Mouse (Mus musculus) liver, adult 2 months (tissue): ENCODE measurements around the gene Prpf6. TPM values are rescaled to one million over a fixed set of nuclear protein-coding genes. Genes with fewer than 3 reads are reported as not detected.
A peak's percentile ranks its signal among the peaks of the same experiment; 100 is the strongest.

ENCODE experiments used
- DNase-seq: peaks from one replicate; pipeline ENCODE4 v3.0.0-alpha.2; 2011; ENCODE audit warnings: low read depth, low spot score; ENCODE audit errors: extremely low read depth
- H3K27ac ChIP-seq: fragments of 200-500 bp; replicated peaks from 2 replicates; pipeline ENCODE4 v1.5.1; 2012; ENCODE audit warnings: low read depth, mild to moderate bottlenecking, control low read depth, inconsistent platforms, low read length; ENCODE audit not compliant: insufficient read depth
- H3K27me3 ChIP-seq: fragments of 200-500 bp; 2 replicates; pipeline ENCODE4 v1.6.1; 2012; ENCODE audit warnings: mild to moderate bottlenecking, moderate library complexity, low read length, inconsistent platforms; ENCODE audit not compliant: control insufficient read depth, insufficient read depth
- H3K36me3 ChIP-seq: fragments of 200-500 bp; 2 replicates; pipeline ENCODE4 v1.6.1; 2012; ENCODE audit warnings: low read length, inconsistent platforms; ENCODE audit not compliant: control insufficient read depth, insufficient read depth
- H3K4me1 ChIP-seq: fragments of 200-500 bp; 2 replicates; pipeline ENCODE4 v1.6.1; 2011; ENCODE audit warnings: low read length; ENCODE audit not compliant: control insufficient read depth, insufficient read depth
- H3K4me3 ChIP-seq: fragments of 200-500 bp; 2 replicates; pipeline ENCODE4 v1.5.1; 2011; ENCODE audit warnings: low read depth, mild to moderate bottlenecking, control low read depth, low read length, moderate library complexity; ENCODE audit not compliant: insufficient read depth
- H3K79me2 ChIP-seq: fragments of 200-500 bp; 2 replicates; pipeline ENCODE4 v1.6.1; 2012; ENCODE audit warnings: inconsistent platforms, mild to moderate bottlenecking, low read length, moderate library complexity; ENCODE audit not compliant: control insufficient read depth, insufficient read depth
- H3K9ac ChIP-seq: fragments of 200-500 bp; 2 replicates; pipeline ENCODE4 v1.6.1; 2012; ENCODE audit warnings: low read depth, mild to moderate bottlenecking, control low read depth, inconsistent platforms, low read length
- CTCF ChIP-seq: fragments of 200-500 bp; IDR thresholded peaks from 2 replicates; pipeline ENCODE4 v1.5.1; 2011; ENCODE audit warnings: low read depth, low read length, control low read depth
- POLR2A ChIP-seq: fragments of 200-500 bp; IDR thresholded peaks from 2 replicates; pipeline ENCODE4 v1.6.1; 2011; ENCODE audit warnings: low read length, control low read depth; ENCODE audit not compliant: insufficient read depth; ENCODE audit errors: extremely low read depth
- WGBS: fragments of 180-500 bp; shearing (Covaris S2); methylation state at CpG from one replicate; pipeline ENCODE4 v1.1.7; 2018; 5-methylcytosine and 5-hydroxymethylcytosine counted together
- polyA plus RNA-seq: library from polyadenylated mRNA; depleted of rRNA; stranded (reverse); fragments of >200 nt; gene quantifications from 2 replicates; pipeline ENCODE4 v1.2.3, GENCODE M21; 2012
- total RNA-seq: library from RNA; depleted of rRNA; stranded (reverse); fragments of >200 nt; gene quantifications from 2 replicates; pipeline ENCODE4 v1.2.3, GENCODE M21; 2014

Gene Prpf6
- total and polyA plus RNA-seq, 2 experiments, result 13.4 to 27.3 TPM

DNA sequence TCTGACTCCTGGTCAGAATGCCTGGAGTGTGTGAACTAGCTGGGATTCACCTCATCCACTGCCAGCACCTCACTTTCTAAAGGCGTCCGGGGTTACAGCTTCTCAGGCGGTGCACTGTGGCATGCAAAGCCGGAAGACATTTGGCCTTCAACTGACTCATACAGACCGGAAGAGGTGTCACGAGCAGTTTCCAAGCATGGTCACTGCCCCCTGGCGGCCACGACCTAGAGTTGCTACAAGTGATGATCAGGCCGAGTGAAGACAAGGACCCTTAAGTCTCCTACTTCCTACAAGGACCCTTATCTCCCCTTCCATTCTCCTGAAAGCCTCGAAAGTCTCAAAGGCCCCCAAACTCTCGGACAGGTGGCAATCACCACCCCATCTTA is 10.7 kb upstream of the Prpf6 start:
- TF ChIP-seq CTCF (peak; percentile 93), POLR2A (no peak)
- Histone ChIP-seq H3K27ac (peak overlapping the region; percentile 94), H3K4me1 (peaks cover 16% of the 10 kb centered on the region; the same call in 1 of the 2 replicates), H3K36me3 (no peaks in the 10 kb centered on the region), H3K9ac (peak overlapping the region; percentile 90), H3K79me2 (peaks cover 13% of the 10 kb centered on the region; the same call in 1 of the 2 replicates), H3K27me3 (no peaks in the 10 kb centered on the region), H3K4me3 (peak overlapping the region; percentile 85)
- 0% methylated on average over 11 of the region's 11 CpGs for WGBS
- peak; percentile 88 for DNase-seq

DNA sequence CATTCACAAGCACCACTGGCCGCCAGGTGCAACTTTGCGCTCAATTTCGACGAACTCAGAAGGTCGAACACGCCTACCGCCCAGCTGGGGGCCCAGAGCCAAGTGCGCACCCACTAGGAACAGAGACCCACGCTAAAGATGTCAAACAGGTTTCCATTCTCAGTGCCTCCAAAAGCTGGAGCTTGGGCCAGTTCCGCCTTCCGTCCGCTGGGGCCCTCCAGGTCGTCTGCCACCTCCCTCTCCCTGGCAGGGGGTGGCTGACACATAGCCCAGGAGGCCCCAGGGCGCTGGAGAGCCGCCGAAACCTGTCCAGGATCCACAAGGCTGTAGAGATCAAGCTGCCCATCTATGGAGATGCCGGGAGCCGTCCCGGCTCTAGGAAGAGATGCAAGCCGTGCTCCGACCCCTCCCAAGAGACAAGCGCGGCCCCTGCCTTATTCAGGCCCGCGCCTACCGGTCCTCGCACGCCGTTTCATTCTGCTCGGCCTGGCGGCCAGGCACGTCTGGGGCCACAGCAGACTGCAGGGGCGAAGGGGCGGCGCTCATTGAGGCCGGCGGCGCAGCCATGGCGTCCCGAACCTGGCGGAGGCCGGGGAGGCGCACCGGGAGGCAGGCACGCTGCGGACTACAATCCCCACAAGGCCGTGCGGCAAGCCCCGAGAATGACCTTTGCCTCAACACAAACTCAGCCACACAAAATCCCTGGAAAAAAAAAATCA is 10.1 kb upstream of the Prpf6 start:
- no peaks in the 10 kb centered on the region for H3K36me3 ChIP-seq
- peaks cover 16% of the 10 kb centered on the region; the same call in 1 of the 2 replicates for H3K4me1 ChIP-seq
- peak overlapping the region; percentile 90 for H3K9ac ChIP-seq
- peak overlapping the region; percentile 94 for H3K27ac ChIP-seq
- DNase-seq, result peak; percentile 85
- no peaks in the 10 kb centered on the region for H3K27me3 ChIP-seq
- TF ChIP-seq CTCF (no peak), POLR2A (peak; percentile 67; the same call in 1 of the 2 replicates)
- under 1% methylated on average over 49 of the region's 49 CpGs for WGBS
- peaks cover 13% of the 10 kb centered on the region; the same call in 1 of the 2 replicates for H3K79me2 ChIP-seq
- H3K4me3 ChIP-seq, result peak overlapping the region; percentile 85

DNA sequence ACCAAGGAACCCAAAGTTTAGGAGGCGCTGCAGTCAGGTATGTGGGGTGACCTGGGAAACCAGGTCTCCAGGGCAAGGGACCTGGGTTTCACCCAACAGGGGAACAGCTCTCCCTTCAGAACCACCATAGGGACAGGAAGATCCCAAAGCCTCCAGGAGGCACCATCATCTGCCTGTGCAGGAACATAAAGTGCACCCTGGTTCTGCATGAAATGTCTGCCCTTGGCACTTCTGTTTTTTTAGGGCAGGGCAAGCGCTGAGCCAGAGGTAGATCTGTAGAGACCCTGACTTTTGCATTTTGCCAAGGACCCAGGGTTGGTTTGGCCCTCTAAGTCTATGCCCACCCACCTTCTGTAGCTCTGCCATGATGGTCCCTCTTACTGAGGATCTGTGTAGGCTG is 9.3 kb upstream of the Prpf6 start:
- H3K9ac ChIP-seq, result no peak overlapping the region
- no peak overlapping the region for H3K4me3 ChIP-seq
- H3K27me3 ChIP-seq, result no peaks in the 10 kb centered on the region
- H3K79me2 ChIP-seq, result peaks cover 13% of the 10 kb centered on the region; the same call in 1 of the 2 replicates
- H3K36me3 ChIP-seq, result no peaks in the 10 kb centered on the region
- no peak for DNase-seq
- TF ChIP-seq CTCF (no peak), POLR2A (no peak)
- H3K27ac ChIP-seq, result peak overlapping the region; percentile 11
- H3K4me1 ChIP-seq, result peaks cover 16% of the 10 kb centered on the region; the same call in 1 of the 2 replicates
- 68% methylated on average over 2 of the region's 2 CpGs for WGBS

DNA sequence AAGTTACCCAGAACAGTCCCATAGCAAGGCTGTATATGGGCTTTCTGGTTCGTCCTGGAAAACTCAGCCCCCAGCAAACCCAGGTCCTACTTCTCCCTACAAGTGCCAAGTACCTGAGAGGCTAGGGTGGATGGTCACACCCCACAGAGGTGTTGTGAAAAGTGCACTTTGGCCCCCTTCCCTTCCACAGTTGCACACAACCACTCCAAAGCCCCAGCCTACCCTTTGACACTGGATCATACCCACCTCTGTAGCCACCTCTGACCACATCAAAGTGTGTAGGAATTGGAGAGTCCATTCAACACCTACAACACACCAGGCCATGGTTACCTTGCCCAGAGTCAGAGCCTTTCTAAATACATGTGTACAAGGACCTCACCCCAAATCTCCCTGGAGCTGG is 8.7 kb upstream of the Prpf6 start:
- H3K36me3 ChIP-seq, result no peaks in the 10 kb centered on the region
- peaks cover 16% of the 10 kb centered on the region; the same call in 1 of the 2 replicates for H3K4me1 ChIP-seq
- H3K27ac ChIP-seq, result peak overlapping the region; percentile 11
- no peak overlapping the region for H3K9ac ChIP-seq
- no peaks in the 10 kb centered on the region for H3K27me3 ChIP-seq
- 64% methylated on average over 1 of the region's 1 CpGs for WGBS
- TF ChIP-seq POLR2A (no peak), CTCF (no peak)
- H3K4me3 ChIP-seq, result no peak overlapping the region
- DNase-seq, result peak; percentile 55
- peaks cover 13% of the 10 kb centered on the region; the same call in 1 of the 2 replicates for H3K79me2 ChIP-seq

DNA sequence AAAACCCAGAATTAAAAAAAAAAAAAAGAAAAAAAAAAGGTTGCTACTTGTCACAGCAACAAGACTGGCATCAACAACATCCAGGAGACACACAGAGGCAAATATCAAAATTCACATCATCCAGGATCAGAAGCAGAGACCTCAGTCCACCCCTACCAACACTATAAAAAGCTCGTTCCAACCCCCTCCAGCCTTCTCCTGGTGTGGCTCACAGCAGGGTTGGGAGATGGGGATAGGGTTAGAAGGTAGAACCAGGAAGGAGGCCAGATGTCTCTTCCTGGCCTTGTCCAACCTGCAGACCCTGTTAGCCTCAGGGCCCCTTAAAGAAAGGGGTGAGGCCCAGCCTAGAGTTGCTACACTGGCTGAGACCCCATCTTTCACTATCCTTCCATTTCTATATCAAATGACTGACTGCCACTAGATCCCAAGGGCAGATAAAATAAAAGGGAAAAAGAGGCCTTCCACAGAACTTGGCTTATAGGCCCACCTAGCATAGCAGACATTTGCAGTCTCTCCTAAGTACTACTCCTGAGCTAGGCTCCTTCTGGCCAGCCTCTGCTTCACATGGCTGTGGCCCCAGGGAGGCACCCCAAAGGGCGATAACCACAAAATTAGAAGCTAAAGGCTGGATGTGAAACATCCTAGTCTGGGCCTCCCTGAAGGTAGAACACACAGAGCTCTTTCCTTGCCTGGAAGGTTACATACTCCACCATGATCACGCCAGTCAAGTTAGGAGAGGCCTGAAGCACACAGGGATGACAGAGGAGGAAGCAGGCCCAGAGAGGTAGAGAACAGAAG is 8.0 kb upstream of the Prpf6 start:
- WGBS, result 94% methylated on average over 3 of the region's 3 CpGs
- H3K79me2 ChIP-seq, result peaks cover 13% of the 10 kb centered on the region; the same call in 1 of the 2 replicates
- no peak overlapping the region for H3K9ac ChIP-seq
- DNase-seq, result no peak
- no peak overlapping the region for H3K4me3 ChIP-seq
- H3K4me1 ChIP-seq, result peaks cover 16% of the 10 kb centered on the region; the same call in 1 of the 2 replicates
- no peak overlapping the region for H3K27ac ChIP-seq
- H3K36me3 ChIP-seq, result no peaks in the 10 kb centered on the region; the same call in 1 of the 2 replicates
- H3K27me3 ChIP-seq, result no peaks in the 10 kb centered on the region
- TF ChIP-seq CTCF, result no peak
- TF ChIP-seq POLR2A, result no peak
